Mouse (Mus musculus) embryo, embryonic 11.5 days (tissue): ENCODE data around the gene Cdh13.

Source experiments
- DNase-seq: peaks from one replicate; pipeline ENCODE4 v3.0.0-alpha.2; 2012; ENCODE audit warnings: low read depth, low spot score

Cdh13 gene

DNA sequence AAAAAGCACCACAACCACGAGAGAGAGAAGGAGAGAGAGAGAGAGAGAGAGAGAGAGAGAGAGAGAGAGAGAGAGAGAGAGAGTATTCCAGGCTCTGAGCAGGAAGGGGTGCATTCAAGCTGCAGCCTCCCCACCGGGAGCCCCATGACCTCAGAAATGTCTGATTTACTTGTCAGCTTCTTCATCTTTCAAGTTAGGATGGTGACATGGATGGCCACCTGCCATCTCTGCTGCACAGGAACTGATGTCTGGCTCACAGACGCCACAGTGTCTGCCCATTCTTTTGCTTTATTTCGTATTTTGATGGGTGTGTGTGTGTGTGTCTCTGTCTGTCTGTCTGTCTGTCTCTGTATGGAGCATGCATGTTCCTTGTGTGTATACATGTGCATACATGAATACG is 774.3 kb downstream of the Cdh13 start:
- DNase-seq, result no peak

DNA sequence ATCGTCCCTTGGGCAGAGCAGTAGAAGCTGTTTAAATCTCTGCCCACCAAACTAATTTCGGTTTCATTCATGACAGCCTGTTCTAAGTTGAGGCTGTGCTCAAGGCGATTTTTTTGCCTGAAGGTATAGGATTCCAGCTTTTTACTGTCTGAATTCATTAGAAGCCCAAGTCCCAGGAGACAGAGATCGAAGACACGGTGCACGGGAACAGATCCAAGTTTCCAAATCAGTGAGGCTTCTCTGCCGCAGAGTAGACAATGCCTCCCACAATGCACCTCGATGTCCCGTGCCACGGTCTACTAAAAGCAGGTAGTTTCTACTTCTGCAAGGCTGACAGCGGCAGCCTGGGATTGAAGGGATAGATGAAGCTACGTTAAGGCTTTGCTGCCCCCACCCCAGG is 778.1 kb downstream of the Cdh13 start:
- DNase-seq, result no peak

DNA sequence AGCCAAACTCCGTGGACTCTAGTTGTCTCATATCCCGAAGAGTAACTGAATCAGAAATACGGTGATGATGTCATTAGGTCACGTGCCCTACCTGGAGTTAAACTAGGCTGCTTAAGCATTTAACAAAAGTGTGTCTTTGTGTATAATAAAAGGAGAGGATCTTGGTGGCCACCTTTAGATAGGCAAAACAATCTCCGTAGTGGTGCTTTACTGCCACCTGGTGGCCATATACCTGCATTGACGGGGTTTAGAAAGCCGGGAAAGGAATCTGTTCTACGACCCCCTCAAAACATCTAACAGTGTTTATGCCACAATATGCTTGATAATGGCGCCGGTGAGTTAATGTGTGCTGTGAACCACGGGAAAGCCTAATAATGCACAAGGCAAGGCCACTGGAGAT is 781.0 kb downstream of the Cdh13 start:
- DNase-seq, result peak; percentile 51

DNA sequence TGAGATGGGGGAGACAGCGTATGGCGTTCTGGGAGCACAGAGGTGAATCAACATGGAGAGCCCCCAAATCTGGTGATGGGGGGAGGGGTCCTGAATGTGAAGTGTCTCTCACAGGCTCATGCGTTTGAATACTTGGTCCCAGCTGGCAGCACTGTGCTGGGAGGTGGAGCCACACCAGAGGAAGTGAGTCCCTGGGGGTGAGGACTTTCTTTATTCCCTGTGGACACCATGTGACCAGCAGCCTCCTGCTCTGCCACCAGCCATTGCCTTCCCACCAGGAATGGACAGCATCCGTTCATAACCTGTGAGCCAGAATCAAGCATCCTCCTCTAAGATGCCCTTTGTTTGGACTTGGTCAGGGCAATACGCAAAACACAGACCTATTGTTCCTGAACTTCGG is 788.8 kb downstream of the Cdh13 start:
- DNase-seq, result no peak

DNA sequence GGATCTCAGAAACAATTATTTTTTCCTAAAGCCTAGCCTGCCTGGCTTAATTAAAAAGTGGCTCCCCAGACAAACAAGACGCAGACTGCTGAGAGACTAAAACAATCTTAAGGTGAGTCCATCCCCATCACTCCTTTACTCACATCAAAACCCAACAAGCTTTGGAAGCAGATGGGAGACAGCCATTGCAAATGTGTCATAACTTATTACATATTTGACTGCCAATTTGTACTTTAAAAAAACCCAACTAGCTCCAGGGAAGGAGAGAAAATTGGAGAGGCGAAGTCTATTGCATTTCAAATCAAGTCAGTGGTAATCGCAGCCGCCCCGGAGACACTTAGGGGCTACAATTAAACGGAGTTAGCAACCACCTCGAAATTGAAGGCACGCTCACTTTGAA is 801.5 kb downstream of the Cdh13 start:
- DNase-seq, result no peak

DNA sequence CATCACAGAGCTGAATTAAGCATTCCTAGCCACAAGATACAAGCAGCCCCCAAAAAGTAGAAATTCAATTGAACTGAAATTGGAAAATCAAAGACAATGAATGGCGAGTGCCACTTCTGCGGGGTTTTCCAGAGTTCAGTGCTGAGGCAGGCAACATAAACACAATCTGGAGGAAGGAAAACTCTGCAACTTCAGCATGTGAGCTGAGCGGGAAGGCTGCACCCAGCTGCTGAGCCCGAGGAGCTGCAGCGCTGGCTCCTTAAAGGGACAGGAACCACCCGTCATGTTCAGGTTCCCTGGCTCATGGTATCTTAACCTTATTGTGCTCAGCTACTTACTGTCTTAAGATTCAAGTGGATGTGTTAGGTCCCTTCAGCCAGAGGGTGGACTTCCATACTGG is 814.7 kb downstream of the Cdh13 start:
- DNase-seq, result no peak

DNA sequence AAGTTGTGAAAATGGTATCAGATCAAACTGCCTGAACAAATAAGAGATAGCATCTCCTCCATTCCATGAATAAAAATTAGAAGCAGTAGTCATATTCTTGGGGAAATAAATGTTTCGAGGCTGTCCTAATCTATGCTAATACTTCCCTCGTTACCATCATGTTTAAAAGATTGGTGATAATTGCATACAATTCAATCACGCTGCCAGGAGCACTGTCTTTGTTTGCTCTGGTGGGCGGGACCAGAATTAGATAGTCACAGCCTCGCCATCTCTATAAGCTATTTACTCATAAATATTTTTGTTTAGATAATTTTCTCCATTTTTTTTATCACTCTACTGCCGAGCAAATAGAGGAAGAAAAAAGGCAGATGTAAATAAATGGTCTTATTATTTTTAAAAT is 819.3 kb downstream of the Cdh13 start:
- DNase-seq, result no peak

DNA sequence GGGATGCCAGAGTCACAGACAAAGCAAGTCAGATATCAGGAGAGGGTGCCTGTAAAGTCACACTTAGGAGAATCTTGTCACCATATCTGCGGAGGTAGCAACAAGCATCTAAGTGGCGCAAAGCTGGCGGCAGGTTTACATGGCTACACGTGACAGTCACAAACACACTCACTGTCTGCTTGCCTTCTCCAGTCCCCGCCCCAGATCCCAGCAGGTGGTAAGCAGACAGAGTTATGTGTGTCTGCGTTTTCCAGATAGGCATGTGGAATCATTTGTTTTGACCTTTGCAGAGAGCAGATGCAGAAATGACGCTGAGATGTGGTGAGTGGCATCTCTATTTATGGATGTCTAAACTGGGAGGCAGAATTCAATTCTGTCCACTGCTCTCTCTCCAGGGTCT is 826.1 kb downstream of the Cdh13 start:
- no peak for DNase-seq

DNA sequence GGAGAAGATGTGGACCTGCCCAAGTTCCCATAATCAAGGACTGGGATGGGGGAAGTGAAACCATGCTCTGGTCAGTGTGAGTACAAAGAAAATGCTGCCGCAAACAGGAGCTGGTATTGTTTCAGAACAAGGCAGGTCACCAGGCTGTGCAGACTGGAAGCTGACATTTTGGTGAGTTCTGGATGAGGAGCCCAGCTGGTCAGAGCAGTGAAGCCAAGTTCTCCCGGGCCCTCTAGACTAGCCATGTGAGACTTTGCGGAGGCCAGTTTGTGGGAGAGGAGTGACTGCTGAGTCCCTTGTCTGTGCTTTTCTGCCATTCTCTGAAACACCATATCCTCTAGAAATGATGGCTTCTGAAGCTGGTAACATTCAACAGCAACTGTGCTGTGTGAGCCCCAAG is 829.3 kb downstream of the Cdh13 start:
- DNase-seq, result no peak

DNA sequence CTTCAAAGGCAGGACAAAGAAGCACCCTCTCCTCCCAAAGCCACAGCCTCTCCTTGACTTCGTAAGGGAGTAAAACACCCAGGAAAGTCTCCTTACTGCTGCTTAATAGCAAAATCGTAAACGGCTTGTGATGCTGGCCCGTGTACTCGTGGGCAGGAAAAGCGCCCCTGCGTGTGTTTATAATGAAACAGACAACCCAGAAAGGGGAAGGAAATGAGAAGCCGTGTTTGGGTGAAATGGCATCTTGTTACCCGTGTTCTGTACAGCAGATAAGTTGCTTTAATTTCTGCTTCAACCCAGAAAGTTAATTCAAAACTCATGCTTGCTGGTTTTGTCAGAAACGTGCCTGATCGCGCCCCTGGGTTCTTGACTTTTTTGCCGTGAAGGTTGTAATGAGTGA is 837.7 kb downstream of the Cdh13 start:
- no peak for DNase-seq

DNA sequence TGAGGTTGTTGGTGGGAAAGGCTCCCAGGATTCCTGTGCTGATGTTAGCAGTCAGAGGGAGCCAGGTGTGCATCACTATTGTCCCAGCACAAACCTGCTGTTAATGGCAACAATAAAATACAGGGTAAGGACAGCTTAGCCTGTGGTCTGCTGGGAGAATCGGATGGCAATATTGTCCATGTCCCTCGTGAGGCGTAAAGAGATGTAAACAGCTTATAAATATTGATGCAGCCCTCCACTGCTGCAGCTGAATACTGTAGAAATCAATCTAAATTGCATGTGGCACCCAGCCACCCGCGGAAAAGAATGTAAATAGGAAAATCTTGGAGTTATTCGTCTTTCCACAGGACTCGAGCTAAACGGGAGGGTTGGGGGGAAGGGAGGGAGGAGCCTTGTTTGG is 844.3 kb downstream of the Cdh13 start:
- no peak for DNase-seq

DNA sequence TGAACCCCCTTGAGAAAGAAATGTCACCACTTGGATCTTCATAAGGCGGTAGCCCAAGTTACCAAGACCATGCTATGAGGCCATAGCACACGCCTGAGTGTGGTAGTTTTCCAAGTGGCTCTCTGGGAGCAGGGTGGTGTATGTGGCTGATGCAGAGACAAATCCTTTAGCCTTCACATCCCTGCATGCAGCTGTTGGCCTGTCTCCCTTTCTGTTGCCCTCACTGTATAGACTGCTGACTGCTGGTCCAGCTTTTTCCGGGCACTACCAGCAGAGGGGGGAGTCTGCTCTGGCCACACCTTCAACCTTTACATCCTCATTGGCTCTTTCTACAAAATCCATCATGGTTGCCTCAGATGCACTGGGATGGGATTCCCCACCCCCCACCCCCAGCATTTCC is 844.7 kb downstream of the Cdh13 start:
- no peak for DNase-seq

DNA sequence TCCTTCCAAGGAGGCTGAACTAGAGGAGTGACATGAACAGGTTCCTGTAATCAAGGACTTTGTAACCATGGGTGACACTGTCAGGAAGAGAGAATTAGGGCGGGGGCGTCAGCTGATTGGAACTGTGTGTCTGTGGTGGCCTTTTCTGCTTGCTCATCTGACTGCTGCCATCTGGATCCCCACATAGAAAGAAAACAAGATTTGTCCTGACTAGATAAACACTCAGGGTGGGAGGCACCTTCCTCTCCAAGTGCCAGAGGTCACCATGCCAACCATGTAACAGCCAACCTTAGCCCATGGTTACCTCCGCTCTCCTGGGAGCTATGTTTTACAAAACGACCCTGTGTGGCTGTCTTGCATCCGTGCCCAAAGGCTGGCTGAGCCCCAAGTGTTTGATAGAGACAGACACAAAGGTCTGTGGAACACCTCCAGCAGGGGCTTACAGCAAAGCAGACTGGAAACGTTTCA is 873.0 kb downstream of the Cdh13 start:
- no peak for DNase-seq

DNA sequence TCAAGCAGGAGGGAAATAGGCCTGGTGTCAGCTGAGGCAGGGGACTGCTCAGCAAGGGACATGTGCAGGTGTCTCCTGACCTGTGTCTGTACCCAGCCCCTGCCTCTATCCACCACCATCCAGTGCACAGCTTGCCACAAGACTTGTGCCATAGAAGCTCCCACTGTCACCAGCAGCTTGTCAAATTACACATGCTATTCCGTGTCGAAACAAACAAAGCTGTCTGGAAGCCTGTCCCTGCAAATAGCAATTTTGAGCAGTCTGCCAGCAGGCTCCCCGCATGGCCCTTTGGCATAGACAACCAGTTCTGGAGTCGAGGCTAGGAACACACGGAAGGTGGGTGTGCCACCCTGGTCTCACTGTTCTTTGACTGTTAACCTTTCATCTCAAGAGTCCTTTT is 875.1 kb downstream of the Cdh13 start:
- DNase-seq, result no peak

DNA sequence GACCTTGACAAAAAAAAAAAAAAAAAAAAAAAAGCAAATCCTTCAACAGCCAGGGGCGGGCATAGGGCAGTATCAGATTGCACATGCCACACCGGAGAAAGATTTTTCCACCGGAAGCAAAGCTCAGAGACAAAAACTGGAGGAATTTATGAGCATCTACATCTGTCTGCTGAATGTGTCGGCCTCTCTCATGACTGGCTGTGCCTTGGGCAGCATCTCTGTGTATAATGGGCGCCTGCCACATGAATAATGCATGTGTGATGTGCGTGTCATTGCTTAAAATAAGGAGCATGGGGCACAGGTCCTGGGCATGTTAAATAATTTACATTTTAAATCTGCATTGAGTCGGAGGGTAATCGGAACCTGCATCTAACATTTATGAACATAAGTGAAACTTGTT is 876.3 kb downstream of the Cdh13 start:
- peak; percentile 13 for DNase-seq

DNA sequence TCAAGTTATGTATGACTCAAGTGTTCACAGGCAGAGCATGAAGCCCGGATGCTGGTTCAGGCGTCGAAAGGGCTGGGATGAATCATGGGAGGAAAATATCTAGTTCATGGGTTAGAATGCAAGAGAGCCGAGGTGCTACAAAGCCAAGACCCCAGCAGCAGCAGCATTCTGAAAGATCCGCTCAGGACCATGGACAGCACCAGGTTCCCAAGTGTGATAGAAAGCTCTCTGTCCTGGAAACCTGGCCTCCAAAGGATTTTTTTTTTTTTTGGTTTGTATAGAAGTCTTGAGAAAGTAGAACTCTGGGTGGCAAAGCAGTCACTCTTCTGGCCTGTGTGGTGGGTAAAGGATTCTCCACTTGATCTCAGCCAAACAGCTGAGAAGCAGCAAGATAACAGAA is 880.5 kb downstream of the Cdh13 start:
- DNase-seq, result peak; percentile 56

DNA sequence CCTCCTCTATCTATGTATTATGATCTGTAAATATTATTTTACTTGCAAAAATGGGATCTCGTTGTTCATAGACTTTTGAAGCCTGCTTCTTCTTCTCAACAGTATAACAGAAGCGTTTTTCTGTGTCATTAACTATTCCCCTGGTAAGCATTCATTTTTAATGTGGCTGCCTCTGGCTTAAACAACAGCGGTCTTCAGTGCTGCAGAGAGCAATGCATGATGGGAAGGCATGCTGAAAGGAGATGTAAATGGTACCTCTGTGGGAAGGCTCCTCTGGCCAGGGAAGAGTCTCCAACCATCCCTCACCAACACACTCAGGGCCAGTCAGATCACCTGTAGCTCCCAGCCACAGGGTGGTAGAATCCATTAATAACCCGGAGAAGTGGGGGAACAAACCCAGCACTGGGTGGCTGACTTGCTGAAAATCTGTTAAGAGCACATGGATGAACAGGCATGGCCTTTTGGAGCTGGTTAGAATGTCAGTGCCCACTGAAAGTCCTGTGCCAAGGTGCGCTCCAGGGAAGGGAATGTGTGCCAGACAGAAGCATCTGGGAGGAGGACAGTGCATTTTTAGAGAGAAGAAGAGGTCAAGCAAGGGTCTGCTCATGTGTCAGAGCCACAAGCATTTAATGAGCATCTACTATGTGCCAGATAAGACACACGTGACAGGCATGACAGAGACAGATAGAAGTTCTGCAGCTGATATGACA is 893.8 kb downstream of the Cdh13 start:
- DNase-seq, result no peak

DNA sequence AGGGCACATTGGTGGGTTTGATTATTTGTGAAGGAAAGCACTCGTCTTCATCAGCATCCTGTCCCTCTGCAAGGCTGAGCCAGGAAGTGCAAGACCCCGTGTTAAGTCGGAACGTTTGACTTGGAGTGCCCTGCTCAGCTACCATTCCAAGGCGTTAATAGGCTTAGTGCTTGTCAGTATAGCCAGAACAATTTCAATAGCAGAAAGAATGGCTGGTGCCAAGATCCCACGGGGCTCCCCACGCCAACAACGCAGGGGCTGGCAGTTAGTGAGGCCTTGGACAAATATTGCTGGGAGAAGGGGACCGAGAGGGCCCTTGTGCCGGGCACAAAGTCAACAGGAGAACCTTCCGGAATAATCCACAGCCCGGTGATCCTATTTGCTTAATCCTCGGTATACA is 897.1 kb downstream of the Cdh13 start:
- no peak for DNase-seq

DNA sequence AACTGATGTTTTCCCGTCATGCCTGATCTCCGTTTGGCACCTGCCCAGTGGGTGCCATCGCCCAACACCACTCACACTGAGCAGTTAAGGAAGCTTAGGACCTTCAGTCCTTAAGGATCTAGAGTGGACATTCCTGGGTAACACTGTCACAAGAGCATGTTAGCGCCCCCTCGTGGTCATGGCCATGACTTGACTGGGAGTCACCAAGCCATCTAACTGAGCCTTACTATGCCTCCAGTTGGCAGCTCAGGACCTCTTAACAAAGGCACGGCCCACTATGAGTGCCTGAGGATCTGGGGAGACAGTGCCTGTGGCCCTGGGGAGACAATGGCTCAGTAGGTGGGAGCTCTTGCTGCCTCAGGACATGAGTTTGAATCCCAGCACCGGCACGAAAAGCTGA is 912.2 kb downstream of the Cdh13 start:
- peak; percentile 16 for DNase-seq

DNA sequence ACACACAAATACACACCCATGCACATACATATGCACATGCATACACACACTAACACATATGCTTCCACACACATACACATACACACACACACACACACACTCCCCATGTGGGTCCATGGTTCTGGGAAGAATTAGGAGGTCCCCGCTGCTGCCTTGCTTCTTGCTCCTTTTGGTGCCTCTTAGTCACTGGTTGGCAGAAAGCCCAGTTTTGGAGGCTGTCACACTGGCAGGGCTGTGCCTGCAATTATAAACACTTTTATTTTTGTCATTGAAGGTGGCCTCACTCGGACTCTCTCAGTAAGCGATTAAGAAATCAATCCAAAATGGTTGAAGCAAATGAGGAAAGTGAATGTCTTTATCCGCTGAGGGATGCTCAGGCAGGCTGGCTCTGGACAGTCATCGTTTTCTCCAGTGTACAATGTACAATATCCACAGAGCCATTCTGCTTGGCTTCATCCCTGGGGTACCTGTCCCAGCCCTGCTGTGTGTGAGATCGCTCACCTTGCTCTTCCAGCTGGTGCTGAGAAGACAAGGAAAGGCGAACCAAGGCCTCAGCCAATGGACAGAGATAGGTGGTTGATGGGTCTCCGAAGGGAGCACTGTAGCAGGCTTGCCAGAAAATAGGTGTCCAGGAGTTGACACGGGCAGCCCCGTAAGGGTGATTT is 913.1 kb downstream of the Cdh13 start:
- no peak for DNase-seq

DNA sequence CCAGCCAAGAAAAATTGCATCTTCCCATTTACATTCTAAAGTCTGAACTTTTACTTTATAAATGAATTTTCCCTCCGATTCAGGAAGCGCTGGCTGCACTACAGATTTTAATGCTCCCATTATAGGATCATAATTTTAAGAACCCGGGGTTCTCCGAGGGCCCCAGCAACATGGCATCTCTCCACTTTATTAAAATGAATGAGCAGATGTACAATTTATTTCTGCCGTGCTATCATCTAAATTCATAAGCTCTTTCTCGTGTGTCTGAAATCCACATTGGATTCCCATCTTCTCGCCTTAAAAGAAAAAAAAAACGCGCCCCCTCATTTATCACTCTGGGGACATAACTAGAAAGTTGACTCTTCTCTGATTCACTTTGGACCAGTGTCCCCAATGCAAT is 925.0 kb downstream of the Cdh13 start:
- DNase-seq, result no peak

DNA sequence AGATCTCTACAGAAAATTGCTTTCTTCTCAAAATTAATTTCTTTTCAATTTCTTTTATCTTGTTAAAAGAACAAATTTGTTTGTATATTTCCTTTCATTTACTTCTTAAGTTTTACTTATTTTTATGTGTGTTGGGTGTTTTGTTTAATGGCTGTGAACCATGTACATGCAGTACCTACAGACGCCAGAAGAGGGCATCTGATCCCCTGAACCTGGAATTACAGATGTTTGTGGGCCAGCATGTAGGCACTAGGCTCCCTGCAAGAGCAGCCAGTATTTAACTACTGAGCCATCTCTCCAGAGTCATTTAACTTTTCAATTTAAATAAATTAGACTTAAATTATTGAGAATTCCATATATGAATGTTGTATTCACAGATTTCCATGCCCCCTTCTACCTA is 941.0 kb downstream of the Cdh13 start:
- DNase-seq, result peak; percentile 19

DNA sequence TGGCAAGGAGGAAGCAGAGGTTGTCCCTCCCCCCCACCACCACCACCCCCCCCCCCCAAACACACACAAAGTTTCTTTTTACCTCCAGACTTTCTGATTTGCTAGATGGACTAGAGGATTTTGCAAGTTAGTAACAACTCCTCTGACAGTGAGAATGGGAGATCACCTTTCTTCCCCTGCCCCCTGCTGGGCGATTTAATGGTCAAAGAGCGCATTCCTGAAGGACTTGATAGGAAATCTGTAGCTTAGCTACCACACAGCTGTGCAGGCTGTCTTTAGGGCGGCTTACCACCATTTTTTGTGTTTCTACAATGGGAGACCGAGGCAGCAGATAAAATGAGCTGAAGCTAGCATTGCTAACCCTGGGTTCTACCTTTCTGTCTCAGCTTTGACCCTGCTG is 961.6 kb downstream of the Cdh13 start:
- no peak for DNase-seq

DNA sequence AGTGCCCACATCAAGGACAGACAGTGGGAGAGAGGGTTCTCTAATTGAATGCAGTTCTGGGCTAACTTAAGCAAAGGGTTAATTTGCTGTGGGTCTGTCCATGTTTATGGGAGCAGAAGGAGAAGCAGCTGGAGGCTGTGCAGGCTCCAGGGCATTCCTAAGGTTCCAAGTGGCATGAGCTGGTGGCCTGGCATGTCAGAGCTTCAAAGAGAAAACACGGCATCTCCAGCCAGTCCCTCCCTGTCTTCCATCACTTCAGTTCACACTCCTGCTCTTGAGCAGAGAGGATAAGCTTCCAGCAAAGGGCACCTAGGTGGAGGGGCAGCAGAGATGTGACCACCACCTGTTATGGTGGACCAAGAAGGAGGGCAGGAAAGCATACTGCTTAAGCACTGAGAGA is 962.1 kb downstream of the Cdh13 start:
- no peak for DNase-seq
